Mouse (Mus musculus) hindlimb bud, embryonic 11.5 days (tissue): Measurements from ENCODE around the gene Slc39a7.
A peak's percentile ranks its signal among the peaks of the same experiment; 100 is the strongest.
"Not testable (repeated sequence)": the region's sequence is repeated elsewhere in the genome, so short reads cannot be mapped to it uniquely, and the experiment has no call there.

ENCODE experiments used
- DNase-seq: peaks from one replicate; pipeline ENCODE4 v3.0.0-alpha.2; 2012; ENCODE audit warnings: low read depth, low spot score; ENCODE audit errors: extremely low spot score

Slc39a7 gene

GRCm38 (mm10) chr17:34030861-34031326 is 588 bp downstream of the Slc39a7 start:
- no peak for DNase-seq

DNA sequence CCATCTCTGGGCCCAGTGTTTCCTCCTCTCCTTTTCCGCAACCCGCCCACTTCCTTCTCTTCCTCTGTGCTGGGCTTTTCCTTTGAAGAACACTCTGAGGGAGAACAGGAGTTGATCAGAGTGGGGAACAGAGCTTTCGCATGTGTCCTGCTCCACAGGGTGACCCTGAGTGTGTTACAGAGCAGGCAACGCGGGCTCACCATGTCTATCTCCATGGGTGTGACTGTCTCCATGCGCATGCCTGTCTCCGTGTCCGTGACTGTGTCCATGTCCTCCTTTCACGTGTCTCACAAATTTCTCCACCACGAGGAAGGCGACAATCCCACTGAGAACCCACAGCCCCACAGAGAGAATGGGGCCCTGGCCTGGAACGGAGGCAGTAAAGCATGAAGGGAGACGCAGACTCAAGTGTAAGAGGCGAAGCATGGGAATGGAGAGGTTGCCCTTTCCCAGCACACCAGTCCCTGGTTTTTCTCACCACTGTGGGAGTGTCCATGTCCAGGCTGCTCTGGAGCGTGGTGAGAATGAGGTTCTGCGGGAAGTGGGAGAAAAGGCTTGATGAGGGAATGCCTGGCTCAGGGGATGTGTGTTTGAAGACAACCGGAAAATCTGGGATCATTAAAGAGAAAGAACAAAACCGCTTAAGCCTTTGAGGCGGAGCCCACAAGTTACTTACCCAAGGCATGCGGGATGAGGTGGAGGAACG is 1.4 kb downstream of the Slc39a7 start:
- DNase-seq: no peak

DNA sequence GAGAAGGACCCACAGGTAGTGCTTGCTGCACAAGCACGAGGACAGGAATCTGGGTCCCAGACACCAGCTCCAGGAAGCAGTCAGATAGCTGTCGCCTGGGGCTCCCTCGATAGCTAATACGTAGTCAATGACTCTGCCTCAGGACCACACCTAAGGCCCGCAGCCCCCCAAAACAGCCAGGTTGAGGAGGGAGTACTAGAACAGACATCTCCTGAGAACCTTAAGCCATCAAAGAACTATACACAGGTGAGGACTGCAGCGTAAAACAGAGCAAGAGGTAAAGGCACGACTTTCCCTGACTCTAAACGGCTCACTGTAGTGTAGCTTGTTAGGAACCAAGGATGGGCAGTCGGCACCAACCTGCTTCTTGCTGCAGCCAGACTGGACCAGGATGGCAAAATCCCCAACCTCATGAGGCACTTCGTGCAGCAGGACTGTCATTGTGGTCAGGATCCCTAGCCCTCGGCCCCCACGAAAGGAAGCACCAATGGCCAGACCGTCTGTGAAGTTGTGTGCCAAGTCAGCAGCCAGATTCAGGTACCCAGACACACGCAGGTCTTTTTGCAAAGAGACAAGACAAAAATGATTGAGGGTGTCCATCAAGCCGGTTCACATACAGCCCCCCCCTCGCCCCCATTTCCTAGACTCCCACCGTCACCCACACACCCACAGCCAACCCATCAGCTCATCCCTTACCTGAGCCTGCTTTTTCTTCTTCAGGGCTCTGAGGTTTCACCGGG is 2.2 kb downstream of the Slc39a7 start:
- no peak for DNase-seq

- DNase-seq: no peak
Observed at GRCm38 (mm10) chr17:34028501-34029149, 2.9 kb downstream of the Slc39a7 start.

- DNase-seq: peak; percentile 80
Observed at GRCm38 (mm10) chr17:34027656-34028223, 3.7 kb downstream of the Slc39a7 start, which contains the start of gene H2-Ke6. Gene H2-Ke6, minus strand, starts transcription at chr17:34028060.

GRCm38 (mm10) chr17:34026917-34027655 is 4.4 kb downstream of the Slc39a7 start:
- DNase-seq: no peak

GRCm38 (mm10) chr17:34026221-34026620 is 5.3 kb downstream of the Slc39a7 start:
- no peak for DNase-seq

- no peak for DNase-seq
Observed at GRCm38 (mm10) chr17:34025756-34026151, 5.7 kb downstream of the Slc39a7 start.

DNA sequence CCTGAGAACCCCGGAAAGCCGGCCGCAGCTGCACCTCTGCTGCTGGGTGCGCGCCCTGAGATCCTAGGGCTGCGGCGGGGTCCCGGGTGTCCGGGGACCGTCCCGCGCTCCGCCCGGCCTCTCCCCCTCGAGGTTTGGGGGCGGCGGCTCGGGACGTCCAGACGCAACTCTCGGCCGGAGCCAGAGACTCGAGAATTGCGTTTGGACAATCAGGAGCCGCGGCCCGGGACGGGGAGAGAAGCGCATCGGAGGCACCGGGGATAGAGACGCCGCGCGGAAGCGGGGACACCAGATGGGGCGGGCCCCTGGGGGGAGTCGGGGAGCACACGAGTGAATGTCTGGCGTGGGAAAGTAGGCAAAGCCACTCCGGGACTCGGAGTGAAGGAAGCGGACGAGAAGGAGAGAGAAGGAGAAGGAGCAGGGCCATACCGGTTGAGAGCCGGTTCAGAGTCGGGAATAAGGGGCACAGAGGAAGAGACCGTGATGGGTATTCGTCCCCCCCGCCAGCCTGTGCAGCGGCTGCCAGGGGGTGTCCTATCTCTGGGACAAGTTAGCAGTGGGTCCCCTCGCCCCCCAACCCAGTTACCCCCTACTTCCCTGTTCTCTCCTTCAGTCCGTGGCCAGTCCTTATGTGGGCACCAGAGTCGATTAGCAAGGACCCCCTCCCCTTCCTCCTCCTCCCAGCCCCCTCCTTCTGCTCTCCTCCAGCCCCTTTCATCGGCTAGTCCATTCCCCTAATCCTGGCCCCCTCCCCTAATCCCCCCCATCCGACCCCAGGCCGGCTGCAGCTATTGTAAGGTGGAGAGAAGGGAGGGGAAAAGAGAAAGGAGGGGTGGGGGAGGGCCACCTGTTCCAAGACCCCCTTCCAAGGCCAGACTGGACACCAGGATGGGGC is 6.4 kb downstream of the Slc39a7 start:
- no peak for DNase-seq

- DNase-seq: no peak
Observed at GRCm38 (mm10) chr17:34024317-34024821, 7.1 kb downstream of the Slc39a7 start, which contains the start of gene Ring1. Gene Ring1, minus strand, starts transcription at chr17:34024680.

GRCm38 (mm10) chr17:34023678-34024077 is 7.8 kb downstream of the Slc39a7 start:
- DNase-seq: no peak

GRCm38 (mm10) chr17:34022987-34023386 is 8.5 kb downstream of the Slc39a7 start:
- no peak for DNase-seq

DNA sequence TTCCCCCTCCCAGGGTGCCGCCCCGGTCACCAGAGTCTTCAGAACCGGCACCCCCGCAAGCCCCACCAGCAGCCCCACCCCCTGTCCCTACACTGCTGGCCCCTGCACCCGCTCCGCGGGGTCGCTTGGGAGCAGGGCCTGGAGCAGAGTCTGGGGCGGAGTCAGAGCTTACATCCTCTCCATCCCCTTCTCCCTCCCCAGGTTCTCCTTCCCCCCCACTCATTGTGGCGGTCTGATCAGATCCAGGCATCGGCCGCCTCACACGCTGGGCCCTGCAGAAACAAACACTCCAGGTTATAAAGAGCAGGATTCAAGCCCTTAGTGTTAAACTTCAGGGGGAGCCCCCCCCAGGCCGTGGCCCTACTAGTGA is 9.1 kb downstream of the Slc39a7 start:
- DNase-seq: no peak

DNA sequence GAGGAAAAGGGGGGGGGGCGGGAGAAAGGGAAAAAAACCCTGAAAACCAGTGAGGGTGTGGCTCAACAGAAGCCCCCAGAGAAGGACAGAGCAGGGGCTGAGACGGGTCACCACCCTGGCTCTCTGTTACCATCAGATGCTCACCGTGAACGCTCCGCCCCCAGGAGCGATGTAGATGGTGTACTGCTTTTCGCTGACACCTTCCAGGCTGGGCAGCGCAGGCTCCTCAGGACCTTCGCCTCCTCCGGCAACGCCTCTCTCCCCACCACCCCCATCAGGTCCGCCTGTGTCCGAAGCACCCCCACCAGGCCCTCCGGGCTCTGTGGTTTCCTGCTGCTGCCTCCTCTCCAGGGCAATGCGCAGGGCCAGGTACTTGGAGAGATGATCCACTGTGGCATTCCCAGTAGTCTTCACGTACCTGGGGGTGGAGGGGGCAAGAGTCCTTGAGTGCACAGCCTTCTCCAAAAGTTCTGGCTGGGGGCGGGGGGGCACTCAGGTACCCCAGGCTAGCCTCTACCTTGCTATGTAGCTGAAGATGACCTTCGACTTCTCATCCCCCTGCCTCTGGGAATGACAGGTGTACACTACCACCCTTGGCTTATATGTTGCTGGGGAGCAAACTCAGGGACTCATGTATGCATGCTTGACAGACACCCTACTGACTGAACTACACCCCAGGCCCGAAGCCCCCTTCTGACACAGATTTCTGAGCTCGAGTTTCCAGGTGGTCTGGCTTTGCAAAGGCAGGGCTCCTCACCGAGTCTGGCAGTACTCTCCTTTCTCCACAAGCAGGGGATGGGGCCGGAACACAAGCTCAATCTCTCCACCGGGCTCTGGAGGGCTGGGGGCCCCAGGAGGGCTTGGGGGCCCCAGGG is 9.7 kb downstream of the Slc39a7 start:
- DNase-seq: no peak

DNA sequence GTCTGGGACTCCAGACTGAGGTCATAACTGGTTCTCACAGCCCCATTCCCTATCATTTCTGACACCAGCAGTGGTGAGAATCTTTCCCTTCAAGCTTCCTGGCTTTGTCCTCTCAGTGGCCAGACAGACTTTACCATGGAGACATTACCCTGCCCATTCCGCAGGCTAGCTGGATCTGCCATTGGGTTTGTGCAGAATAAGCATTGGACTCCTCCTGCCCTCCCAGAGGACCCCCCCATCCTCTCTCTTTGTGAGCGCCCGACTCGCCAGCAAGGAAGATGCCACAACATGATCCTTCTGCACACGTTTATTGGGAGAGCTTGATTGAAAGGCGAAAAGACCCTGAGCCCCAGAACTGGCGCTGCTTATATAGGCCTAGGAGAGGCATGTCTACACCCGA is 18.0 kb downstream of the Slc39a7 start:
- DNase-seq: no peak

- no peak for DNase-seq
Observed at GRCm38 (mm10) chr17:34010156-34010555, 21.3 kb downstream of the Slc39a7 start.

DNA sequence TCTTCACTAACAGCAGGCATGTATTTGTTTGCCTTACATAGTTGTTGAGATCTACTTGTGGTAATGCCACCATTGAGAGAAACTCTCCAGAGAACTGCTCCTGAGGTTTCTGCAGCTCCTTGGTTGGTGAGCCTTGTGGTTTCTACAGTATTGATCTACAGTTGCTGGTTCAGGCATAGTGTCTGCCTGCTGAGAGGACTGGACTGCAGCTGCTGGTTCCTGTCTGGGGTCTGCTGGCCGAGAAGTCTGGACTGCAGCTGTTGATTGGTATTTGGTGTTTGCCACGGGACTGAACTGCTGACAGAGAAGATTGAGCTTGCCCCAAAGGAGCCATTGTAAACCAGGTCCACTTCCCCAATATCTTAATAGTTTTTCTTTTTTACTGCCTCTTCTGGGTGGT is 24.9 kb downstream of the Slc39a7 start:
- no peak for DNase-seq

GRCm38 (mm10) chr17:34003426-34003825 is 28.1 kb downstream of the Slc39a7 start:
- no peak for DNase-seq

DNA sequence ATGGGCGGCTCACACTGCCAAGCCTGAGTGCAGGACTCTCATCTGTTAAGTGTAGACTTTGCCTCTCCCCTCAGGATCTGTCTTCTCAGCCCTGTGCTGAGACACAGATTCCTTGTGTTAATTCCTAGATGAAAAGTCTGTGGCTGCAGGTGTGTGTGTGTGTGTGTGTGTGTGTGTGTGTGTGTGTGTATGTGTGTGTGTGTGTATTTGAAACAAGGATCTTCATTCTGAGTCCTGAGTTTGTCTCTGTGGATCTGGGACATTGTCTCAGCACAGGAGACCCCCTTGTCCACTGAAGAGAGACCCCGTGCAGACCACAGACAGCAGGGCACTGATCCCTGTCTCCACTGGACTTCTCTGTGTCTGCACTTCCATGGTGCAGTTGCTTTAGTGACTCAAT is 30.7 kb downstream of the Slc39a7 start:
- DNase-seq: not testable (repeated sequence)
